Mouse (Mus musculus) midbrain, embryonic 11.5 days (tissue): ENCODE results near the gene Sorcs1. TPM values are rescaled to one million over a fixed set of nuclear protein-coding genes. Genes with fewer than 3 reads are reported as not detected.

Experiments
- ATAC-seq: fragments of 200-750 bp; cut with Nextera tagmentation; 2 replicates; pipeline ENCODE4 v1.8.0; 2017; ENCODE audit warnings: moderate TSS enrichment, moderate library complexity; ENCODE audit not compliant: low FRiP score
- DNase-seq: peaks from one replicate; pipeline ENCODE4 v3.0.0; 2015; ENCODE audit warnings: low spot score; ENCODE audit errors: missing footprints
- H3K27ac ChIP-seq: fragments of 300-500 bp; sonication (generic); 2 replicates; pipeline ENCODE4 v1.5.1; 2014; ENCODE audit warnings: low read depth, low read length
- H3K27me3 ChIP-seq: fragments of 300-500 bp; sonication (generic); 2 replicates; pipeline ENCODE4 v1.6.1; 2014; ENCODE audit warnings: mild to moderate bottlenecking, low read length, moderate library complexity, mixed read lengths; ENCODE audit not compliant: control insufficient read depth, insufficient read depth
- H3K36me3 ChIP-seq: fragments of 300-500 bp; sonication (generic); 2 replicates; pipeline ENCODE4 v1.6.1; 2014; ENCODE audit warnings: mild to moderate bottlenecking, low read length, moderate library complexity, mixed read lengths; ENCODE audit not compliant: control insufficient read depth, insufficient read depth
- H3K4me1 ChIP-seq: fragments of 300-500 bp; sonication (generic); 2 replicates; pipeline ENCODE4 v1.6.1; 2014; ENCODE audit warnings: low read length; ENCODE audit not compliant: control insufficient read depth, insufficient read depth
- H3K4me2 ChIP-seq: fragments of 300-500 bp; sonication (generic); 2 replicates; pipeline ENCODE4 v1.6.1; 2014; ENCODE audit warnings: mild to moderate bottlenecking, moderate library complexity
- H3K4me3 ChIP-seq: fragments of 300-500 bp; sonication (generic); 2 replicates; pipeline ENCODE4 v1.5.1; 2014; ENCODE audit warnings: low read depth, low read length
- H3K9ac ChIP-seq: fragments of 300-500 bp; sonication (generic); 2 replicates; pipeline ENCODE4 v1.6.1; 2014; ENCODE audit warnings: low read length
- H3K9me3 ChIP-seq: fragments of 300-500 bp; sonication (generic); 2 replicates; pipeline ENCODE4 v1.6.1; 2016; ENCODE audit warnings: low read length; ENCODE audit not compliant: control insufficient read depth
- WGBS: fragments of 180-500 bp; shearing (Covaris S2); extraction: QIAGEN DNeasy Blood & Tissue Kit; methylation state at CpG from one replicate; pipeline ENCODE4 v1.1.7; 2014; 5-methylcytosine and 5-hydroxymethylcytosine counted together
- polyA plus RNA-seq: library from polyadenylated mRNA; unstranded; fragments of >200 nt; fragmentation: Nextera tagmentation; extraction: Ambion mirVana; gene quantifications from 2 replicates; pipeline ENCODE4 v1.2.1, GENCODE M21; 2014

Sorcs1 gene
- polyA plus RNA-seq, 1 experiment from 2014 or later = 2.0 TPM

- DNase-seq = no peak
- 83% methylated on average over 4 of the region's 4 CpGs for WGBS
- no peaks in the 10 kb centered on the region for H3K27me3 ChIP-seq
Observed at GRCm38 (mm10) chr19:50597300-50597699, 81.1 kb downstream of the Sorcs1 start.

GRCm38 (mm10) chr19:50586182-50586581, 92.3 kb downstream of the Sorcs1 start:
- H3K4me1 ChIP-seq = no peaks in the 10 kb centered on the region
- no peaks in the 10 kb centered on the region for H3K27me3 ChIP-seq
- H3K4me3 ChIP-seq = no peak overlapping the region
- no peak overlapping the region for H3K4me2 ChIP-seq
- no peaks in the 10 kb centered on the region for H3K9me3 ChIP-seq
- 93% methylated on average over 5 of the region's 5 CpGs for WGBS
- H3K27ac ChIP-seq = no peak overlapping the region
- H3K9ac ChIP-seq = no peak overlapping the region
- no peak for DNase-seq
- ATAC-seq = no peak
- H3K36me3 ChIP-seq = no peaks in the 10 kb centered on the region

More at GRCm38 (mm10) chr19:50597300-50597699, 81.1 kb downstream of the Sorcs1 start:
- no peak overlapping the region for H3K4me3 ChIP-seq
- no peak overlapping the region for H3K9ac ChIP-seq
- no peak for ATAC-seq
- no peaks in the 10 kb centered on the region for H3K4me1 ChIP-seq
- H3K27ac ChIP-seq = no peak overlapping the region
- H3K4me2 ChIP-seq = no peak overlapping the region
- no peaks in the 10 kb centered on the region for H3K36me3 ChIP-seq
- H3K9me3 ChIP-seq = no peaks in the 10 kb centered on the region

- DNase-seq (peak; percentile 23), ATAC-seq (no peak)
- Histone ChIP-seq H3K4me2 (no peak overlapping the region), H3K27ac (no peak overlapping the region), H3K9ac (no peak overlapping the region), H3K36me3 (no peaks in the 10 kb centered on the region), H3K4me1 (no peaks in the 10 kb centered on the region), H3K27me3 (no peaks in the 10 kb centered on the region), H3K4me3 (no peak overlapping the region), H3K9me3 (no peaks in the 10 kb centered on the region)
Observed at GRCm38 (mm10) chr19:50582952-50583351, 95.5 kb downstream of the Sorcs1 start.

- Histone ChIP-seq H3K4me2 (no peak overlapping the region), H3K36me3 (no peaks in the 10 kb centered on the region), H3K9me3 (no peaks in the 10 kb centered on the region), H3K4me1 (no peaks in the 10 kb centered on the region), H3K4me3 (no peak overlapping the region), H3K9ac (no peak overlapping the region), H3K27ac (no peak overlapping the region), H3K27me3 (no peaks in the 10 kb centered on the region)
- 41% methylated on average over 1 of the region's 1 CpGs for WGBS
- ATAC-seq (no peak), DNase-seq (peak; percentile 45)
Observed at GRCm38 (mm10) chr19:50569669-50570195, 108.7 kb downstream of the Sorcs1 start.

GRCm38 (mm10) chr19:50566306-50566705, 112.1 kb downstream of the Sorcs1 start:
- Histone ChIP-seq H3K9ac (no peak overlapping the region), H3K4me2 (no peak overlapping the region), H3K27ac (no peak overlapping the region), H3K4me3 (no peak overlapping the region), H3K36me3 (no peaks in the 10 kb centered on the region), H3K4me1 (no peaks in the 10 kb centered on the region), H3K27me3 (no peaks in the 10 kb centered on the region), H3K9me3 (no peaks in the 10 kb centered on the region)
- WGBS = 84% methylated on average over 2 of the region's 2 CpGs
- DNase-seq (no peak), ATAC-seq (no peak)

- Histone ChIP-seq H3K4me2 (no peak overlapping the region), H3K36me3 (no peaks in the 10 kb centered on the region), H3K27ac (no peak overlapping the region), H3K4me3 (no peak overlapping the region), H3K27me3 (no peaks in the 10 kb centered on the region), H3K9ac (no peak overlapping the region), H3K4me1 (peaks cover 4% of the 10 kb centered on the region; the same call in 1 of the 2 replicates), H3K9me3 (no peaks in the 10 kb centered on the region)
- ATAC-seq (no peak), DNase-seq (no peak)
- 18% methylated on average over 6 of the region's 6 CpGs for WGBS
Observed at GRCm38 (mm10) chr19:50558771-50559170, 119.7 kb downstream of the Sorcs1 start.

GRCm38 (mm10) chr19:50534031-50534430, 144.4 kb downstream of the Sorcs1 start:
- peaks cover 10% of the 10 kb centered on the region for H3K4me1 ChIP-seq
- H3K27ac ChIP-seq = no peak overlapping the region
- ATAC-seq (no peak), DNase-seq (peak; percentile 68)
- no peak overlapping the region for H3K4me3 ChIP-seq
- H3K4me2 ChIP-seq = no peak overlapping the region
- no peaks in the 10 kb centered on the region for H3K36me3 ChIP-seq
- H3K27me3 ChIP-seq = no peaks in the 10 kb centered on the region
- no peaks in the 10 kb centered on the region for H3K9me3 ChIP-seq
- no peak overlapping the region for H3K9ac ChIP-seq
- 36% methylated on average over 5 of the region's 5 CpGs for WGBS

GRCm38 (mm10) chr19:50527835-50528234, 150.6 kb downstream of the Sorcs1 start:
- H3K4me2 ChIP-seq = no peak overlapping the region
- H3K27me3 ChIP-seq = no peaks in the 10 kb centered on the region
- DNase-seq = peak; percentile 69
- H3K4me1 ChIP-seq = peaks cover 6% of the 10 kb centered on the region
- no peaks in the 10 kb centered on the region for H3K36me3 ChIP-seq
- 85% methylated on average over 3 of the region's 3 CpGs for whole genome bisulfite sequencing
- no peak overlapping the region for H3K9ac ChIP-seq
- no peak overlapping the region for H3K4me3 ChIP-seq
- no peak overlapping the region for H3K27ac ChIP-seq
- H3K9me3 ChIP-seq = no peaks in the 10 kb centered on the region
- no peak for ATAC-seq

- no peaks in the 10 kb centered on the region for H3K9me3 ChIP-seq
- H3K4me3 ChIP-seq = no peak overlapping the region
- peak; percentile 19 for DNase-seq
- ATAC-seq = no peak
- WGBS = 83% methylated on average over 8 of the region's 8 CpGs
- H3K36me3 ChIP-seq = no peaks in the 10 kb centered on the region
- no peaks in the 10 kb centered on the region; the same call in 1 of the 2 replicates for H3K4me1 ChIP-seq
- no peak overlapping the region for H3K27ac ChIP-seq
- no peaks in the 10 kb centered on the region for H3K27me3 ChIP-seq
- H3K4me2 ChIP-seq = no peak overlapping the region
- no peak overlapping the region for H3K9ac ChIP-seq
Observed at GRCm38 (mm10) chr19:50526094-50526493, 152.4 kb downstream of the Sorcs1 start.
